ENCODE assay signal across 15 mouse cellular contexts in the genomic region with DNA sequence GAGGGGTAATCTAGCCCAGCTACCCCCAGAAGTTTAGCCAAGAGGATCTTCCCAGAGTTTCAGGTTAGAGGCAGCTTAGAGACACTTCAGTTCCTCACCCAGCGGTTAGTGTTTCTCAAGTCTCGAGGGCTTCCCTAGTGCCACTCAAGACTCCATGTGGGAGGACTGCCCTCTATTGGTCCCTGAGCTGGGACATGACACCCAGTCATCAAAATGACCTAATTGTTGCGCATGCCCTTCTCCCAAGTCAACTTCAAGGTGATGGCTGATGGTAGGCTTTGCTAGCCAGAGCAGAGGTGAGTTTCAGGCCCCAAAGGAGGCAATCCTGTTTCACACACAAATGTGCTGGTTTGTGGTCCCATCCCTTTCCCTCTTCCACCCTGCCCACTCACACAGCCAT. TPM values are rescaled to one million over a fixed set of nuclear protein-coding genes. Genes with fewer than 3 reads are reported as not detected.
DNase-seq lines count a peak whose midpoint lies in the region; ATAC-seq and TF ChIP-seq lines count a peak whose summit lies in the region.
"Had no signal": no experiment of that assay in that cellular context is flagged by ENCODE, and none has a peak within 500 bp of the region (broad histone marks: within the 10 kb centered on the region; RNA-seq: fewer than 3 reads in every experiment).

No protein-coding gene starts in this region.

- no peak overlapping the region for H3K4me3 ChIP-seq in forebrain, postnatal 0 days (ENCODE audit: low read depth, low read length)
- H3K4me3 ChIP-seq in forebrain, embryonic 15.5 days: no peak overlapping the region
- H3K4me3 ChIP-seq in liver, embryonic 14.5 days (ENCODE audit: insufficient read depth in 1 of 2, low read depth in 2 of 2, low read length in 2 of 2): no peak overlapping the region
- H3K4me3 ChIP-seq in liver, embryonic 12.5 days: no peak overlapping the region
- H3K4me3 ChIP-seq in MEL (ENCODE audit: control insufficient read depth in 1 of 2, insufficient read depth in 1 of 2, low read depth in 2 of 2, low read length in 2 of 2): no peak overlapping the region
- no peak overlapping the region for H3K4me3 ChIP-seq in midbrain, embryonic 14.5 days (replicated peaks; ENCODE audit: low read depth, low read length)
- no peak overlapping the region for H3K4me3 ChIP-seq in hindbrain, embryonic 11.5 days (ENCODE audit: low read depth, low read length)
- H3K4me3 ChIP-seq: embryonic facial prominence, embryonic 12.5 days; heart, embryonic 13.5 days had no signal

- H3K4me2 ChIP-seq in forebrain, postnatal 0 days (ENCODE audit: low read depth): no peak overlapping the region; the same call in 1 of the 2 replicates
- no peak overlapping the region for H3K4me2 ChIP-seq in forebrain, embryonic 15.5 days (replicated peaks)
- no peak overlapping the region for H3K4me2 ChIP-seq in liver, embryonic 14.5 days (ENCODE audit: low read depth)
- H3K4me2 ChIP-seq in liver, embryonic 12.5 days: no peak overlapping the region
- H3K4me2 ChIP-seq in midbrain, embryonic 14.5 days (ENCODE audit: low read length): no peak overlapping the region
- H3K4me2 ChIP-seq in hindbrain, embryonic 11.5 days (replicated peaks; ENCODE audit: low read depth, low read length): no peak overlapping the region
- H3K4me2 ChIP-seq: embryonic facial prominence, embryonic 12.5 days; heart, embryonic 13.5 days had no signal

- H3K9ac ChIP-seq in forebrain, postnatal 0 days: no peak overlapping the region
- no peak overlapping the region for H3K9ac ChIP-seq in forebrain, embryonic 15.5 days (replicated peaks)
- H3K9ac ChIP-seq in liver, embryonic 14.5 days (replicated peaks): no peak overlapping the region
- no peak overlapping the region for H3K9ac ChIP-seq in liver, embryonic 12.5 days
- no peak overlapping the region for H3K9ac ChIP-seq in MEL (ENCODE audit: control insufficient read depth, low read depth, low read length, poor library complexity, severe bottlenecking)
- H3K9ac ChIP-seq in midbrain, embryonic 14.5 days (replicated peaks; ENCODE audit: low read length): no peak overlapping the region
- H3K9ac ChIP-seq in hindbrain, embryonic 11.5 days (ENCODE audit: low read depth, low read length): no peak overlapping the region
- H3K9ac ChIP-seq: embryonic facial prominence, embryonic 12.5 days; heart, embryonic 13.5 days had no signal

- no peaks in the 10 kb centered on the region for H3K36me3 ChIP-seq in forebrain, postnatal 0 days (ENCODE audit: insufficient read depth)
- H3K36me3 ChIP-seq in forebrain, embryonic 15.5 days: no peaks in the 10 kb centered on the region
- H3K36me3 ChIP-seq in liver, embryonic 14.5 days (replicated peaks; ENCODE audit: control insufficient read depth, insufficient read depth, low read depth): no peaks in the 10 kb centered on the region
- no peaks in the 10 kb centered on the region for H3K36me3 ChIP-seq in liver, embryonic 12.5 days
- H3K36me3 ChIP-seq in MEL (ENCODE audit: control insufficient read depth in 1 of 2, insufficient read depth in 2 of 2, low read length in 2 of 2): no peaks in the 10 kb centered on the region
- no peaks in the 10 kb centered on the region for H3K36me3 ChIP-seq in midbrain, embryonic 14.5 days (ENCODE audit: control insufficient read depth, insufficient read depth, low read length)
- H3K36me3 ChIP-seq in hindbrain, embryonic 11.5 days (ENCODE audit: control insufficient read depth, insufficient read depth, low read length): no peaks in the 10 kb centered on the region
- H3K36me3 ChIP-seq: embryonic facial prominence, embryonic 12.5 days; heart, embryonic 13.5 days had no signal

- H3K27me3 ChIP-seq in forebrain, postnatal 0 days (ENCODE audit: insufficient read depth, low read length): peaks cover 4% of the 10 kb centered on the region
- H3K27me3 ChIP-seq in forebrain, embryonic 15.5 days: peaks cover 43% of the 10 kb centered on the region
- H3K27me3 ChIP-seq in liver, embryonic 14.5 days (ENCODE audit: control insufficient read depth, insufficient read depth, low read length): peaks cover 68% of the 10 kb centered on the region
- peaks cover 100% of the 10 kb centered on the region for H3K27me3 ChIP-seq in liver, embryonic 12.5 days (replicated peaks)
- H3K27me3 ChIP-seq in MEL (ENCODE audit: control insufficient read depth in 1 of 2, insufficient read depth in 2 of 2, low read length in 2 of 2): no peaks in the 10 kb centered on the region
- H3K27me3 ChIP-seq in midbrain, embryonic 14.5 days (ENCODE audit: control insufficient read depth, insufficient read depth, low read length): peaks cover 23% of the 10 kb centered on the region
- peaks cover 38% of the 10 kb centered on the region for H3K27me3 ChIP-seq in hindbrain, embryonic 11.5 days (ENCODE audit: control insufficient read depth, insufficient read depth, low read length)

- peaks cover 4% of the 10 kb centered on the region for H3K4me1 ChIP-seq in forebrain, postnatal 0 days (ENCODE audit: insufficient read depth)
- H3K4me1 ChIP-seq in forebrain, embryonic 15.5 days: peaks cover 60% of the 10 kb centered on the region
- H3K4me1 ChIP-seq in liver, embryonic 14.5 days (replicated peaks; ENCODE audit: control insufficient read depth in 2 of 2, insufficient read depth in 2 of 2, low read length in 1 of 2): no peaks in the 10 kb centered on the region
- peaks cover 8% of the 10 kb centered on the region for H3K4me1 ChIP-seq in liver, embryonic 12.5 days
- H3K4me1 ChIP-seq in MEL (ENCODE audit: control insufficient read depth in 1 of 2, insufficient read depth in 2 of 2, low read length in 2 of 2): no peaks in the 10 kb centered on the region
- H3K4me1 ChIP-seq in midbrain, embryonic 14.5 days (ENCODE audit: control insufficient read depth, insufficient read depth, low read length): peaks cover 29% of the 10 kb centered on the region
- H3K4me1 ChIP-seq in hindbrain, embryonic 11.5 days (replicated peaks; ENCODE audit: control insufficient read depth, insufficient read depth, low read length): peaks cover 16% of the 10 kb centered on the region

- peak; percentile 56 for TF ChIP-seq CTCF in forebrain, postnatal 0 days (IDR thresholded peaks at IDR 0.05; ENCODE audit: low read depth)
- TF ChIP-seq CTCF in liver, embryonic 14.5 days (IDR thresholded peaks at IDR 0.05; ENCODE audit: low read depth): peak; percentile 60
- peak in 2 of 3 experiments; percentile 14 to 27; a peak in 3 of 6 replicates for TF ChIP-seq CTCF in MEL (IDR thresholded peaks at IDR 0.05 in 2 of 3, conservative IDR thresholded peaks at IDR 0.05 in 1 of 3; ENCODE audit: control insufficient read depth in 1 of 3, insufficient read depth in 1 of 3, low read depth in 2 of 3, low read length in 3 of 3, poor library complexity in 1 of 3, severe bottlenecking in 1 of 3)

- no peak for TF ChIP-seq POLR2A in MEL (IDR thresholded peaks at IDR 0.05; ENCODE audit: control insufficient read depth in 1 of 2, insufficient read depth in 1 of 2, low read depth in 1 of 2, low read length in 2 of 2, poor library complexity in 1 of 2)

- WGBS in forebrain, postnatal 0 days: 61% methylated on average over 3 of the region's 3 CpGs
- WGBS in forebrain, embryonic 15.5 days: 57% methylated on average over 3 of the region's 3 CpGs
- WGBS in liver, embryonic 14.5 days (ENCODE audit: insufficient replicate concordance): 29% methylated on average over 3 of the region's 3 CpGs
- WGBS in liver, embryonic 12.5 days (ENCODE audit: insufficient replicate concordance): 33% methylated on average over 3 of the region's 3 CpGs
- 49% methylated on average over 3 of the region's 3 CpGs for WGBS in midbrain, embryonic 14.5 days
- 66% methylated on average over 3 of the region's 3 CpGs for WGBS in hindbrain, embryonic 11.5 days

- DNase-seq in forebrain, postnatal 0 days: peak; percentile 50
- no peak for DNase-seq in liver, embryonic 14.5 days (ENCODE audit: low read depth in 3 of 3, low spot score in 3 of 3)
- DNase-seq in MEL (ENCODE audit: low read depth, low spot score): no peak
- peak; percentile 51 for DNase-seq in midbrain, embryonic 14.5 days
- no peak for DNase-seq in frontal cortex, postnatal 25 days (ENCODE audit: low spot score in 2 of 2)
- DNase-seq in hindbrain, embryonic 11.5 days (ENCODE audit: low spot score): no peak
- DNase-seq: layer of hippocampus, adult 9-11 months; thymus, postnatal 25 days had no signal

- no peak for TF ChIP-seq EP300 in liver, embryonic 14.5 days (IDR thresholded peaks at IDR 0.05; ENCODE audit: low read depth)
- TF ChIP-seq EP300 in MEL (IDR thresholded peaks at IDR 0.05; ENCODE audit: low read depth in 1 of 2, low read length in 2 of 2): no peak

- no peaks in the 10 kb centered on the region for H3K9me3 ChIP-seq in forebrain, postnatal 0 days (ENCODE audit: low read length)
- H3K9me3 ChIP-seq in forebrain, embryonic 15.5 days: no peaks in the 10 kb centered on the region
- H3K9me3 ChIP-seq in liver, embryonic 14.5 days (ENCODE audit: control insufficient read depth, low read length): no peaks in the 10 kb centered on the region
- H3K9me3 ChIP-seq in liver, embryonic 12.5 days (replicated peaks): no peaks in the 10 kb centered on the region
- no peaks in the 10 kb centered on the region for H3K9me3 ChIP-seq in MEL (replicated peaks; ENCODE audit: insufficient read depth, low read length)
- H3K9me3 ChIP-seq in midbrain, embryonic 14.5 days (ENCODE audit: control insufficient read depth, low read length): no peaks in the 10 kb centered on the region
- no peaks in the 10 kb centered on the region for H3K9me3 ChIP-seq in hindbrain, embryonic 11.5 days (ENCODE audit: control insufficient read depth, low read length)
- H3K9me3 ChIP-seq: embryonic facial prominence, embryonic 12.5 days; heart, embryonic 13.5 days had no signal

- TF ChIP-seq RAD21 in MEL (IDR thresholded peaks at IDR 0.05; ENCODE audit: low read depth, low read length): peak; percentile 35

- no peaks in the 10 kb centered on the region for H3K79me2 ChIP-seq in MEL (ENCODE audit: control insufficient read depth, insufficient read depth, low read length, poor library complexity)

- H3K27ac ChIP-seq in forebrain, postnatal 0 days (ENCODE audit: low read depth, low read length): no peak overlapping the region
- H3K27ac ChIP-seq in forebrain, embryonic 15.5 days (replicated peaks): no peak overlapping the region
- H3K27ac ChIP-seq in liver, embryonic 14.5 days: no peak overlapping the region
- no peak overlapping the region for H3K27ac ChIP-seq in liver, embryonic 12.5 days
- no peak overlapping the region for H3K27ac ChIP-seq in MEL (ENCODE audit: control insufficient read depth, low read depth, low read length)
- H3K27ac ChIP-seq in midbrain, embryonic 14.5 days (replicated peaks; ENCODE audit: low read depth, low read length): no peak overlapping the region
- H3K27ac ChIP-seq in hindbrain, embryonic 11.5 days (ENCODE audit: low read depth, low read length): no peak overlapping the region
- H3K27ac ChIP-seq: embryonic facial prominence, embryonic 12.5 days; heart, embryonic 13.5 days had no signal

- ATAC-seq in forebrain, postnatal 0 days: no peak
- ATAC-seq in forebrain, embryonic 15.5 days (replicated peaks): no peak
- ATAC-seq in liver, embryonic 14.5 days (ENCODE audit: insufficient read depth): no peak
- ATAC-seq in liver, embryonic 12.5 days: no peak
- no peak for ATAC-seq in midbrain, embryonic 14.5 days (ENCODE audit: low FRiP score, low TSS enrichment)
- no peak for ATAC-seq in hindbrain, embryonic 11.5 days (ENCODE audit: low FRiP score)
- ATAC-seq: activated CD4-positive, CD25-positive, alpha-beta regulatory T cell, adult 4 months had no signal

RNA-seq across cellular contexts. Expression of gene Pou3f1, which starts 6.4 kb away (rescaled TPM):
- total RNA-seq in forebrain, postnatal 0 days (2014; rRNA removed): 19.7 and 30.5 TPM in 2 replicates
- polyA plus RNA-seq in forebrain, postnatal 0 days (2015; fragmentation: Nextera tagmentation; extraction: Ambion mirVana): 20.2 and 31.1 TPM in 2 replicates
- polyA plus RNA-seq in forebrain, embryonic 15.5 days (2015; fragmentation: Nextera tagmentation; extraction: Ambion mirVana): 21.5 and 21.8 TPM in 2 replicates
- polyA plus RNA-seq in liver, embryonic 14.5 days (2012; rRNA removed): 0.01 and 0.02 TPM in 2 replicates
- polyA plus RNA-seq in liver, embryonic 14.5 days (2014; fragmentation: Nextera tagmentation; extraction: Ambion mirVana): not detected in 2 replicates
- polyA plus RNA-seq in liver, embryonic 12.5 days (2016; fragmentation: Nextera tagmentation; extraction: Ambion mirVana): 0.02 and 0.22 TPM in 2 replicates
- total RNA-seq in MEL (2012; rRNA removed): not detected in 2 replicates
- not detected for polyA plus RNA-seq in MEL (2012; ENCODE audit: insufficient read depth in 1 of 2, insufficient read length in 2 of 2, low read depth in 1 of 2, low replicate concordance in 2 of 2, missing spikeins in 1 of 2)
- polyA plus RNA-seq in midbrain, embryonic 14.5 days (2014; fragmentation: Nextera tagmentation; extraction: Ambion mirVana): 21.7 and 22.6 TPM in 2 replicates
- 17.4 and 18.8 TPM in 2 replicates for polyA plus RNA-seq in hindbrain, embryonic 11.5 days (2014; fragmentation: Nextera tagmentation; extraction: Ambion mirVana)
- total RNA-seq: monocyte, adult 5-6 weeks had no signal
- polyA plus RNA-seq: activated CD4-positive, CD25-positive, alpha-beta regulatory T cell, adult 4 months had no signal

RNA-seq across cellular contexts. Expression of gene Utp11, which starts 30.4 kb away (rescaled TPM):
- total RNA-seq in forebrain, postnatal 0 days (2014; rRNA removed): 14.2 and 16.2 TPM in 2 replicates
- polyA plus RNA-seq in forebrain, postnatal 0 days (2015; fragmentation: Nextera tagmentation; extraction: Ambion mirVana): 30.9 and 33.0 TPM in 2 replicates
- 44.4 and 46.0 TPM in 2 replicates for polyA plus RNA-seq in forebrain, embryonic 15.5 days (2015; fragmentation: Nextera tagmentation; extraction: Ambion mirVana)
- 7.5 and 16.4 TPM in 2 replicates for polyA plus RNA-seq in liver, embryonic 14.5 days (2012; rRNA removed)
- polyA plus RNA-seq in liver, embryonic 14.5 days (2014; fragmentation: Nextera tagmentation; extraction: Ambion mirVana): 20.8 and 22.4 TPM in 2 replicates
- polyA plus RNA-seq in liver, embryonic 12.5 days (2016; fragmentation: Nextera tagmentation; extraction: Ambion mirVana): 51.4 and 51.5 TPM in 2 replicates
- total RNA-seq in MEL (2012; rRNA removed): 65.3 and 68.3 TPM in 2 replicates
- 10 to 100 TPM in 1 of 2 experiments, not detected in 1; 86.9 TPM for polyA plus RNA-seq in MEL (2012; ENCODE audit: insufficient read depth in 1 of 2, insufficient read length in 2 of 2, low read depth in 1 of 2, low replicate concordance in 2 of 2, missing spikeins in 1 of 2)
- 37.6 and 38.2 TPM in 2 replicates for polyA plus RNA-seq in midbrain, embryonic 14.5 days (2014; fragmentation: Nextera tagmentation; extraction: Ambion mirVana)
- polyA plus RNA-seq in hindbrain, embryonic 11.5 days (2014; fragmentation: Nextera tagmentation; extraction: Ambion mirVana): 65.8 and 67.5 TPM in 2 replicates

RNA-seq across cellular contexts. Expression of gene Fhl3, which starts 37.5 kb away (rescaled TPM):
- 2.5 and 3.0 TPM in 2 replicates for total RNA-seq in forebrain, postnatal 0 days (2014; rRNA removed)
- 1.4 and 2.0 TPM in 2 replicates for polyA plus RNA-seq in forebrain, postnatal 0 days (2015; fragmentation: Nextera tagmentation; extraction: Ambion mirVana)
- 1.6 and 2.2 TPM in 2 replicates for polyA plus RNA-seq in forebrain, embryonic 15.5 days (2015; fragmentation: Nextera tagmentation; extraction: Ambion mirVana)
- 2.8 TPM in 2 replicates for polyA plus RNA-seq in liver, embryonic 14.5 days (2012; rRNA removed)
- polyA plus RNA-seq in liver, embryonic 14.5 days (2014; fragmentation: Nextera tagmentation; extraction: Ambion mirVana): 2.7 and 2.9 TPM in 2 replicates
- polyA plus RNA-seq in liver, embryonic 12.5 days (2016; fragmentation: Nextera tagmentation; extraction: Ambion mirVana): 3.5 and 3.7 TPM in 2 replicates
- total RNA-seq in MEL (2012; rRNA removed): 5.6 TPM in 2 replicates
- 10 to 100 TPM in 1 of 2 experiments, not detected in 1; 13.8 TPM for polyA plus RNA-seq in MEL (2012; ENCODE audit: insufficient read depth in 1 of 2, insufficient read length in 2 of 2, low read depth in 1 of 2, low replicate concordance in 2 of 2, missing spikeins in 1 of 2)
- 0.73 and 1.8 TPM in 2 replicates for polyA plus RNA-seq in midbrain, embryonic 14.5 days (2014; fragmentation: Nextera tagmentation; extraction: Ambion mirVana)
- 3.2 and 4.7 TPM in 2 replicates for polyA plus RNA-seq in hindbrain, embryonic 11.5 days (2014; fragmentation: Nextera tagmentation; extraction: Ambion mirVana)

RNA-seq across cellular contexts. Expression of gene Sf3a3, which starts 51.5 kb away (rescaled TPM):
- 46.3 and 54.4 TPM in 2 replicates for total RNA-seq in forebrain, postnatal 0 days (2014; rRNA removed)
- 68.3 and 84.1 TPM in 2 replicates for polyA plus RNA-seq in forebrain, postnatal 0 days (2015; fragmentation: Nextera tagmentation; extraction: Ambion mirVana)
- 132 and 133 TPM in 2 replicates for polyA plus RNA-seq in forebrain, embryonic 15.5 days (2015; fragmentation: Nextera tagmentation; extraction: Ambion mirVana)
- 21.2 and 42.1 TPM in 2 replicates for polyA plus RNA-seq in liver, embryonic 14.5 days (2012; rRNA removed)
- polyA plus RNA-seq in liver, embryonic 14.5 days (2014; fragmentation: Nextera tagmentation; extraction: Ambion mirVana): 59.2 and 63.6 TPM in 2 replicates
- polyA plus RNA-seq in liver, embryonic 12.5 days (2016; fragmentation: Nextera tagmentation; extraction: Ambion mirVana): 116 and 121 TPM in 2 replicates
- total RNA-seq in MEL (2012; rRNA removed): 136 and 144 TPM in 2 replicates
- polyA plus RNA-seq in MEL (2012; ENCODE audit: insufficient read depth in 1 of 2, insufficient read length in 2 of 2, low read depth in 1 of 2, low replicate concordance in 2 of 2, missing spikeins in 1 of 2): 100 to 1,000 TPM; 127 to 295 TPM
- 94.9 and 116 TPM in 2 replicates for polyA plus RNA-seq in midbrain, embryonic 14.5 days (2014; fragmentation: Nextera tagmentation; extraction: Ambion mirVana)
- 197 and 210 TPM in 2 replicates for polyA plus RNA-seq in hindbrain, embryonic 11.5 days (2014; fragmentation: Nextera tagmentation; extraction: Ambion mirVana)

RNA-seq across cellular contexts. Expression of gene 3100002H09Rik, which starts 52.4 kb away (rescaled TPM):
- total RNA-seq in forebrain, postnatal 0 days (2014; rRNA removed): 0.23 TPM in 1 of 2 replicates, not detected in the other
- polyA plus RNA-seq in forebrain, postnatal 0 days (2015; fragmentation: Nextera tagmentation; extraction: Ambion mirVana): 0.18 TPM in 1 of 2 replicates, not detected in the other
- polyA plus RNA-seq in forebrain, embryonic 15.5 days (2015; fragmentation: Nextera tagmentation; extraction: Ambion mirVana): 1.2 TPM in 2 replicates
- polyA plus RNA-seq in liver, embryonic 14.5 days (2012; rRNA removed): not detected in 2 replicates
- not detected in 2 replicates for polyA plus RNA-seq in liver, embryonic 14.5 days (2014; fragmentation: Nextera tagmentation; extraction: Ambion mirVana)
- not detected in 2 replicates for polyA plus RNA-seq in liver, embryonic 12.5 days (2016; fragmentation: Nextera tagmentation; extraction: Ambion mirVana)
- not detected in 2 replicates for total RNA-seq in MEL (2012; rRNA removed)
- not detected for polyA plus RNA-seq in MEL (2012; ENCODE audit: insufficient read depth in 1 of 2, insufficient read length in 2 of 2, low read depth in 1 of 2, low replicate concordance in 2 of 2, missing spikeins in 1 of 2)
- polyA plus RNA-seq in midbrain, embryonic 14.5 days (2014; fragmentation: Nextera tagmentation; extraction: Ambion mirVana): 0.61 and 0.84 TPM in 2 replicates
- 0.40 and 0.53 TPM in 2 replicates for polyA plus RNA-seq in hindbrain, embryonic 11.5 days (2014; fragmentation: Nextera tagmentation; extraction: Ambion mirVana)
- total RNA-seq: monocyte, adult 5-6 weeks had no signal
- polyA plus RNA-seq: activated CD4-positive, CD25-positive, alpha-beta regulatory T cell, adult 4 months; embryonic facial prominence, embryonic 12.5 days; limb, embryonic 14.5 days had no signal

Comparison
In these comparisons a context has a peak if more than half of its experiments do, and no peak if none do; other contexts are left out.
1. DNase-seq: peak in forebrain, postnatal 0 days (single experiment) and midbrain, embryonic 14.5 days (single experiment); none in liver, embryonic 14.5 days (0 of 3), MEL (single experiment), frontal cortex, postnatal 25 days (0 of 2) and hindbrain, embryonic 11.5 days (single experiment).
2. RNA of gene Pou3f1, which starts 6.4 kb away (polyA plus RNA-seq): 21.7 to 22.6 TPM in midbrain, embryonic 14.5 days, 21.5 to 21.8 TPM in forebrain, embryonic 15.5 days, 20.2 to 31.1 TPM in forebrain, postnatal 0 days and 17.4 to 18.8 TPM in hindbrain, embryonic 11.5 days; 0.02 to 0.22 TPM in liver, embryonic 12.5 days, 0.01 to 0.02 TPM in liver, embryonic 14.5 days and not detected in MEL; every median in the first group is over 10 times any median in the second.
3. Peak in every context shown above with its lines, with median percentiles within 50 percentile points of each other: CTCF ChIP-seq.